Mouse (Mus musculus): ENCODE results near the gene Gm20388.

GRCm38 (mm10) chr8:120227891-120228591 is 317.4 kb downstream of the Gm20388 start, which contains the start of gene Gse1:
- TF ChIP-seq CTCF (IDR thresholded peaks at IDR 0.05; ENCODE audit: low read depth, low read length): no peak
- no peak for TF ChIP-seq TAL1 (conservative IDR thresholded peaks at IDR 0.05; ENCODE audit: low read depth, low read length)
- no peak for TF ChIP-seq GATA1 (IDR thresholded peaks at IDR 0.05; ENCODE audit: borderline replicate concordance, low read length)

All from G1E (cell line).